Mouse (Mus musculus) olfactory bulb, adult 2 months (tissue): ENCODE data around the gene Snx20.

Experiments
- CTCF ChIP-seq: fragments of 200-500 bp; IDR thresholded peaks from 2 replicates; pipeline ENCODE4 v1.5.1; 2012; ENCODE audit warnings: low read depth, mild to moderate bottlenecking, low read length, moderate library complexity; ENCODE audit not compliant: insufficient read depth
- POLR2A ChIP-seq: fragments of 200-500 bp; IDR thresholded peaks from 2 replicates; pipeline ENCODE4 v1.6.1; 2012; ENCODE audit warnings: mild to moderate bottlenecking, low read depth, low read length, moderate library complexity; ENCODE audit not compliant: insufficient read depth

- TF ChIP-seq POLR2A (no peak), CTCF (no peak)
Observed at GRCm38 (mm10) chr8:88681046-88681445, 45.1 kb upstream of the Snx20 start.
